Mouse (Mus musculus) lung, postnatal 0 days (tissue): ENCODE data around the gene Ostf1. TPM values are rescaled to one million over a fixed set of nuclear protein-coding genes. Genes with fewer than 3 reads are reported as not detected.
A peak's percentile ranks its signal among the peaks of the same experiment; 100 is the strongest.

Experiments
- ATAC-seq: fragments of 200-750 bp; cut with Nextera tagmentation; 2 replicates; pipeline ENCODE4 v1.8.0; 2017; ENCODE audit warnings: moderate library complexity
- DNase-seq: peaks from one replicate; pipeline ENCODE4 v3.0.0-alpha.2; 2016; ENCODE audit warnings: low spot score
- H3K27ac ChIP-seq: fragments of 300-500 bp; sonication (generic); 2 replicates; pipeline ENCODE4 v1.5.1; 2014; ENCODE audit warnings: antibody characterized with exemption, mild to moderate bottlenecking, low read length, mixed read lengths
- H3K27me3 ChIP-seq: fragments of 300-500 bp; sonication (generic); replicated peaks from 2 replicates; pipeline ENCODE4 v1.6.1; 2014; ENCODE audit warnings: low read length, mixed read lengths; ENCODE audit not compliant: insufficient read depth
- H3K36me3 ChIP-seq: fragments of 300-500 bp; sonication (generic); 2 replicates; pipeline ENCODE4 v1.6.1; 2014; ENCODE audit warnings: low read length, mixed read lengths; ENCODE audit not compliant: insufficient read depth
- H3K4me1 ChIP-seq: fragments of 300-500 bp; sonication (generic); 2 replicates; pipeline ENCODE4 v1.6.1; 2014; ENCODE audit warnings: antibody characterized with exemption, low read depth, low read length, mixed read lengths; ENCODE audit not compliant: insufficient read depth
- H3K4me2 ChIP-seq: fragments of 300-500 bp; sonication (generic); replicated peaks from 2 replicates; pipeline ENCODE4 v1.6.1; 2014; ENCODE audit warnings: low read depth, mild to moderate bottlenecking, low read length, moderate library complexity, mixed read lengths
- H3K4me3 ChIP-seq: fragments of 300-500 bp; sonication (generic); 2 replicates; pipeline ENCODE4 v1.5.1; 2014; ENCODE audit warnings: low read depth, low read length
- H3K9ac ChIP-seq: fragments of 300-500 bp; sonication (generic); replicated peaks from 2 replicates; pipeline ENCODE4 v1.6.1; 2014; ENCODE audit warnings: low read depth, mild to moderate bottlenecking
- H3K9me3 ChIP-seq: fragments of 300-500 bp; sonication (generic); 2 replicates; pipeline ENCODE4 v1.6.1; 2016; ENCODE audit warnings: low read length, mixed read lengths
- CTCF ChIP-seq: IDR thresholded peaks from 2 replicates; pipeline ENCODE4 v1.5.1; 2016; ENCODE audit warnings: antibody characterized with exemption, mild to moderate bottlenecking
- EP300 ChIP-seq: IDR thresholded peaks from 2 replicates; pipeline ENCODE4 v1.6.1; 2016; ENCODE audit warnings: antibody characterized with exemption, mild to moderate bottlenecking, control low read depth
- WGBS: fragments of 180-500 bp; shearing (Covaris S2); extraction: QIAGEN DNeasy Blood & Tissue Kit; methylation state at CpG from one replicate; pipeline ENCODE4 v1.1.7; 2014; 5-methylcytosine and 5-hydroxymethylcytosine counted together
- polyA plus RNA-seq: library from polyadenylated mRNA; unstranded; fragments of >200 nt; fragmentation: Nextera tagmentation; extraction: Ambion mirVana; gene quantifications from 2 replicates; pipeline ENCODE4 v1.2.1, GENCODE M21; 2015

Gene Ostf1
- polyA plus RNA-seq, 1 experiment from 2014 or later: 248 TPM

DNA sequence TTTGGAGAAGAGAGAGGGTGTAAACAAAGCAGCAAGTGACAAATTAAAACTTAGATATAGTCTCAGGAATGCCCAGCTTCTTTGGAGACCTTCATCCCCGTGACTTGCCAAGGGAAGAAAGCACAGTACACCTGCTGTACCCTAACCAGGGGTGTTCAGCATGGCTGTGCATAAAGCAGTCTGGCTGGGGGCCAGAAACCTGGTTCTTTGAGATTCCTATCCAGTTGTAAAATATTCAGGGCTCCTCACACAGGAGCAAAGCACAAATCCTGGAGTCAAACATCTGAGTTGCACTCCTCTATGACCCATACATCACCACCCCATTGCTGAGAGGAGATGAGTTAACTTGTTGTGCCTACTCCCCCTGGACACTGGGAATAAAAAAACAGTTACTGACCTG, 2.0 kb downstream of the Ostf1 start:
- DNase-seq: no peak
- Histone ChIP-seq H3K4me2 (peak overlapping the region; percentile 60), H3K27ac (peak overlapping the region; percentile 97), H3K4me1 (peaks cover 9% of the 10 kb centered on the region; the same call in 1 of the 2 replicates), H3K36me3 (no peaks in the 10 kb centered on the region), H3K9ac (peak overlapping the region; percentile 87; the same call in 1 of the 2 replicates), H3K27me3 (no peaks in the 10 kb centered on the region), H3K9me3 (no peaks in the 10 kb centered on the region), H3K4me3 (peak overlapping the region; percentile 89; the same call in 1 of the 2 replicates)
- 48% methylated on average over 1 of the region's 1 CpGs for WGBS
- TF ChIP-seq EP300: no peak
- no peak for ATAC-seq

DNA sequence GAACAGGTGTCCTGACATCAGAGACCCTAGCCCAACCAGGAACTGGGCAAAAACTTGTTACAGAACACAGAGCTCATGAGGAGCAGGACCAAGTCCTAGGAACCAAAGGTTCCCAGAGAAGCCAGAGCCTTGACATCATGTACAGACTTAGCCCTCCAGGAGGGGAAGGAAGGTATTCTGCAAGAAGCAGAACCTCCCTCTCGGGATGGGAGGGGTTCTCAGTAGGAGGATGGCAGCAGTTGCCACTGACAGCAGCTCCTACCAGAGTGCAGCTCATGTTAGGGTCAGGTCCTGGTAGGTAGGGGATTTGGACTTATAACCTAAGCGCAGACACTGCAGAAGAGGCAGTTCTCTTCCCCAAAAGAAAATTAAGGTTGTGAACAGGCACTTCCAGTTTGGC, 7.7 kb downstream of the Ostf1 start:
- Histone ChIP-seq H3K9me3 (no peaks in the 10 kb centered on the region), H3K27me3 (no peaks in the 10 kb centered on the region), H3K9ac (no peak overlapping the region), H3K27ac (no peak overlapping the region), H3K4me1 (peaks cover under 1% of the 10 kb centered on the region; the same call in 1 of the 2 replicates), H3K4me2 (no peak overlapping the region), H3K4me3 (no peak overlapping the region), H3K36me3 (no peaks in the 10 kb centered on the region)
- WGBS: 91% methylated on average over 2 of the region's 2 CpGs
- no peak for ATAC-seq
- no peak for DNase-seq
- TF ChIP-seq EP300 (no peak), CTCF (no peak)

DNA sequence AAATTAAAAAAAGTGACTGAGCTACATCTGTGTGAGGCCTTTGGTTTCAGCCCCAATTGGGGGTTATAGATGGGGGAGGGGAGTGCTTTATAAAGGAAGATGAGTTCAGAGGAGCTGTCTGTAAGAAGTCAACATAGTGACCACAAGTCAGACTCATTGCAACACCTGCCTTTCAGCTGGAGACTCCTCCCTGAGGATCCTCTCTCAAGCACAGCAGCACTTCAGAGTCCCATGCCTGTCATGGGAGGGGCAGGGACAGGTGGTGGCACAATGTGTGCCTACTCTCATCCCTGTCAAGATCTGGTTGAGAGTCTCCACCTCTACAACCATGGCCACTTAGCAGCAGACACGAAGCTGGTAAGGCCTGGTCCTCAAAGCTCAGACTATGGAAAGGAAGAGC, 11.9 kb downstream of the Ostf1 start:
- TF ChIP-seq EP300 (no peak), CTCF (no peak)
- peak; percentile 16; the same call in 1 of the 2 replicates for ATAC-seq
- 58% methylated on average over 1 of the region's 1 CpGs for WGBS

DNA sequence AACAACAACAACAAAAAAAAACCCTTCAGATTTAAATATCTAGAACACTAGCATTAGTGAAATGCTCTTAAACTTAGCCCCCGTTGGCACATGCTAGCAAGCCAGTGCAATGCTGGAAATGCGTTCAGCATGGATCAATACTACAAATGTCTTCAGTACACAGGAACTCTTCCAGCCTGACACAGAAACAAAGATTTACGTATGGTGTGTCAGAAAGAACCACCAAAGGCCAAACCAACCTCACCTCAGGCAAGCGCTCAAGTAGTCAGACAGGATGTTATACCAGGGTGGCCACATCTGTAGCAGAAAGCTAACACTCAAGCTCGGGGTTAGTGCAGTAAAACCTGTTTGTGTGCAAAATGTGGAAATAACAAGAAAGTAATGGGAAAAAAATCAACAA, 12.6 kb downstream of the Ostf1 start:
- no peak overlapping the region for H3K9ac ChIP-seq
- ATAC-seq (no peak), DNase-seq (no peak)
- H3K4me3 ChIP-seq: no peak overlapping the region
- TF ChIP-seq EP300 (no peak), CTCF (no peak)
- peaks cover 16% of the 10 kb centered on the region; the same call in 1 of the 2 replicates for H3K4me1 ChIP-seq
- no peak overlapping the region for H3K4me2 ChIP-seq
- no peaks in the 10 kb centered on the region for H3K36me3 ChIP-seq
- no peaks in the 10 kb centered on the region for H3K9me3 ChIP-seq
- 56% methylated on average over 5 of the region's 5 CpGs for WGBS
- no peaks in the 10 kb centered on the region for H3K27me3 ChIP-seq
- no peak overlapping the region for H3K27ac ChIP-seq

More for the DNA sequence above, 11.9 kb downstream of the Ostf1 start:
- Histone ChIP-seq H3K4me3 (no peak overlapping the region), H3K9me3 (no peaks in the 10 kb centered on the region), H3K4me2 (no peak overlapping the region), H3K36me3 (no peaks in the 10 kb centered on the region), H3K27me3 (no peaks in the 10 kb centered on the region), H3K27ac (no peak overlapping the region), H3K9ac (no peak overlapping the region), H3K4me1 (peaks cover 16% of the 10 kb centered on the region; the same call in 1 of the 2 replicates)
- no peak for DNase-seq

- no peak for DNase-seq
- 100% methylated on average over 1 of the region's 1 CpGs for WGBS
- Histone ChIP-seq H3K4me1 (peaks cover 16% of the 10 kb centered on the region; the same call in 1 of the 2 replicates), H3K9ac (no peak overlapping the region), H3K4me3 (no peak overlapping the region), H3K36me3 (no peaks in the 10 kb centered on the region), H3K4me2 (no peak overlapping the region), H3K9me3 (no peaks in the 10 kb centered on the region), H3K27me3 (no peaks in the 10 kb centered on the region), H3K27ac (no peak overlapping the region)
- TF ChIP-seq EP300 (no peak), CTCF (no peak)
- ATAC-seq: no peak
These were observed 14.1 kb downstream of the Ostf1 start for GRCm38 (mm10) chr19:18617504-18617903.

GRCm38 (mm10) chr19:18615680-18616240, 15.9 kb downstream of the Ostf1 start:
- 55% methylated on average over 9 of the region's 9 CpGs for WGBS
- H3K4me2 ChIP-seq: peak overlapping the region; percentile 32

More at GRCm38 (mm10) chr19:18615680-18616240, 15.9 kb downstream of the Ostf1 start:
- Histone ChIP-seq H3K27ac (peak overlapping the region; percentile 66), H3K4me3 (no peak overlapping the region), H3K4me1 (peaks cover 16% of the 10 kb centered on the region; the same call in 1 of the 2 replicates), H3K27me3 (no peaks in the 10 kb centered on the region), H3K36me3 (no peaks in the 10 kb centered on the region), H3K9ac (no peak overlapping the region), H3K9me3 (no peaks in the 10 kb centered on the region)
- ATAC-seq (no peak), DNase-seq (peak; percentile 26)
- TF ChIP-seq EP300: no peak
- no peak for TF ChIP-seq CTCF
